Mouse (Mus musculus) urinary bladder, adult 18-20 months (tissue): ENCODE data around the gene Gabbr2.

ENCODE experiments used
- DNase-seq, 2 experiments: peaks; one replicate each; pipeline ENCODE4 v3.0.0; 2022; ENCODE audit warnings: low spot score in 2 of 2, mixed read lengths in 2 of 2

Gabbr2 gene

GRCm38 (mm10) chr4:46717156-46717555, 274.5 kb downstream of the Gabbr2 start:
- no peak for DNase-seq

DNA sequence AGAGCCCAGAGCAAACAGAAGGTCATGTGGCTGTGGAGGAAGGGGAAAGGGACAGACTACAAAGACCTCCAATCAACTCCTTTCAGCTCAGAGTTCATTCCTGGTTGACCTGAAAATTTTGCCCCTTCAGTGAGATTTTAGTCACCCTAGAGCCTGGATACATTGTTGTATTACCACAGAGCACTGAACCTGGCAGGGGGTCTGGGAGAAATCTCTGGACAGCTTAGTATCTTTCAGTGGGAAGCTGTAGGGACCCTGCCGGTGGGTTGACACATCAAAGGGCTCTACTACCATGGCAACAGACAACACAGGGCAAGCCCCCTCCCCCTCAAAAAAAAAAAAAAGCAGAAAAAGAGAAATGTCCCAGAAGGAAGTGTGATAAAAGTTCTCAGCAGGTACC, 275.3 kb downstream of the Gabbr2 start:
- DNase-seq: no peak

- no peak for DNase-seq
Measured at GRCm38 (mm10) chr4:46710523-46710922, 281.1 kb downstream of the Gabbr2 start.

DNA sequence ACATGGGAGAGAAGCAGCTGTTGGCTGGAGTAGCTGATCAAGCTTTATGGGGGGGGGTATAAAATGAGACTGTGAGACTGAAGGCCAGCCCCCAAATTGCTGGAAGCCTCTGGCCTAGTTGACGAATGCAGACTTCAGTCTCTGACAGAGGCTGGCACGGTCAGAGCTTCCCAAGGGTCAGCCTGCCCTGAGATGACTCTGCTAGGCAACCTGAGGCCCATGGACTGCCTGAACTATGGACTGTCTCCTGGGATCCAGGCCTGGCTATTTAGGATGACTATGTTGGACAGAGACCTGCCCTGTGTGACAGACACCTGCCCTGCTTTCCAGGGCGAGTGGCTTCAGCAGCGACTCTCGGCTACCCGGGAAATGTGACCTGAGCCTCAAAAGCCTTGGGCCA, 281.7 kb downstream of the Gabbr2 start:
- no peak for DNase-seq

DNA sequence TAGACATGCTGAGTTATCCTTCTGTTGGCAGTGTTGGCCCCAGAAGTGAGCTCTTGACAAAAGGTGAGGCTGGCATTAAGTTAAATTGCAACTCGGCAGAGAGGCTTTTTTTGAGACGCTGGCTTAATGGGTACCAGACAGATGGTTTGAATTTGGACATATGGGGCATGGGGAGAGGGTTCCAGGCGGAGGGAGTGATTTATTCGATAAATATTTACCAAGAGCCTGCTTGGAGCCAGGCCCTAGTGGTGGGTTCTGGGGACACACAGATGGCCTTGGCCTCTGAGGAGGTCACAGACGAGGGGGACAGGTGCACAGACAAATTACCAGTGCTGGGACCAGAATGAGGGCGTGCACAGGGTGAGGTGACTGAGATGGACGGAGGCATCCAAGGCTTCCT, 282.2 kb downstream of the Gabbr2 start:
- no peak for DNase-seq

DNA sequence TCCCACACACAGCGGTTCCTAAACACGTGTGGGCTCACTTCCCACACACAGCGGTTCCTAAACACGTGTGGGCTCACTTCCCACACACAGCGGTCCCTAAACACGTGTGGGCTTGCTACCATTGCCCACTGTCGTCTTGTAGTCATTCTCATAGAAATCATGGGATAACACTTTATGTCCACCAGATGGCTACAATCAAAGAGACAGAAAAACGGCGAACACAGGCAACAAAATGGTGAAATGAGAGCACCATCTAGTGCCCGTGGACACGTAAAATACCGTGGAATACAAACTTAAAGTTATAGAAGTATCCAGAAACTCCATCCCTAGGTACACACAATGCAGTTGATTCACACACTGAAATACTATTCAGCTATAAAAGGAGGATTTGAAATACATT, 285.9 kb downstream of the Gabbr2 start:
- no peak for DNase-seq

GRCm38 (mm10) chr4:46703146-46703545, 288.5 kb downstream of the Gabbr2 start:
- no peak for DNase-seq

DNA sequence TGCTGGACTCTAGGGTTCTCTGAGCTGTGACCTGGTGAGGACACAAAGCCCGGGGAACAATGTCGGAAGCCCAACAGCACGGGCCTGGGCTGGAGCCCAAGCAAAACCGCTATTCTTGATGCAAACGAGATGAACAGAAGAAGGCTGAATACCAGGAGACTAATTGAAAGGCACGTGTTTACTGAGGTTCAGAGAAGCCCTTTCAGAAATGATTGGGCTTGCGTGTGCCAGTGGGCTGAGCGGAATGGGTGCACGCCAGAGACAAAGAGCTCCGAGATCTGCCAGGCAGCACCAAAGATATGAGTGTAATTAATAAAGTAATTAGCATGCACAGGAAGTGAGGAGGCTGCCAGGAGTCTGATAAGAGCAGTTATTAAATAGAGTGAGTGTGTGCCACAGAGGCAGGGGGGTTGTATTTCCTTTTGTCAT, 291.4 kb downstream of the Gabbr2 start:
- no peak for DNase-seq

GRCm38 (mm10) chr4:46696467-46696866, 295.2 kb downstream of the Gabbr2 start:
- DNase-seq: no peak

- no peak for DNase-seq
Measured at GRCm38 (mm10) chr4:46690565-46690964, 301.1 kb downstream of the Gabbr2 start.

DNA sequence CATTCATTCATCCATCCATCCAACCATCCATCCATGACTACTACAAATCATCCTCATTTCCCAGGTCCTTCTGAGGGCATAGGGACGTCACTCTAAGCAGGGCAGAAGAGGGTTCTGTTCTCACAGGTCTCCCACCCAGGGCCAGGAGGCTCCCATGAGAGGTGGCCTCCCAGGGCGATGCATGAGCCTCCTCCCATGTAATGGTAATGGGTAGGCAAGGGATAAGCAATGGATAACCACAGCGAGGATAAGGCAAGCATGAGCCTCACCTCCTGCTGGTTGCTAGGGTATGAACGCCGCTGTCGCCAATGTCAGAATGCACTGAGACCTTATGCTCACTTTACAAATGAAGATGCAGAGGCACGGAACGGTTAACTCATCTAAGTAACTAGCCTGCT, 301.7 kb downstream of the Gabbr2 start:
- DNase-seq: no peak

- peak; percentile 20 to 49 for DNase-seq
Measured at GRCm38 (mm10) chr4:46689397-46690022, 302.2 kb downstream of the Gabbr2 start.

GRCm38 (mm10) chr4:46688213-46688832, 303.4 kb downstream of the Gabbr2 start:
- no peak for DNase-seq

GRCm38 (mm10) chr4:46684160-46684559, 307.5 kb downstream of the Gabbr2 start:
- no peak for DNase-seq

DNA sequence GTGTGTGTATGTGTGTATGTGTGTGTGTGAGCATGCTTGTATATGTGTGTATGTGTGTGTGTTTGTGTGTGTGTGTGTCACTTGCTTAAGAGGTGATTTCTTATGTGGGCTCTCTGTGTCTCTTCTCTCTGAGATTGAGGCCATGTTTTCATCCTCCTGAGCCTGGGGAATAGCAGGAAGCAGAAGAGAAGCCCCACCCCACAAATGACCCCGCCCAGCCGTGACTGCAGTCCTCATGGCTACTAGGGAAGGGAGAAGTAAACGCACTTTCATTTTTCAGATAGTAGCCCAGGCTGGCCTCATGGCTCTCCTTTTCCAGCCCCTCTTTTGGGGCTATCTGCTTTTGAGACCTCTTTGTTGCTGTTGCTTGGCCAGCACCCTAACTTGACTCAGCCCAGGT, 315.0 kb downstream of the Gabbr2 start:
- no peak for DNase-seq

- no peak for DNase-seq
Measured at GRCm38 (mm10) chr4:46675992-46676391, 315.7 kb downstream of the Gabbr2 start.

GRCm38 (mm10) chr4:46675272-46675785, 316.3 kb downstream of the Gabbr2 start:
- DNase-seq: no peak

GRCm38 (mm10) chr4:46668620-46669019, 323.1 kb downstream of the Gabbr2 start:
- DNase-seq: no peak

GRCm38 (mm10) chr4:46666420-46666819, 325.3 kb downstream of the Gabbr2 start:
- DNase-seq: no peak

DNA sequence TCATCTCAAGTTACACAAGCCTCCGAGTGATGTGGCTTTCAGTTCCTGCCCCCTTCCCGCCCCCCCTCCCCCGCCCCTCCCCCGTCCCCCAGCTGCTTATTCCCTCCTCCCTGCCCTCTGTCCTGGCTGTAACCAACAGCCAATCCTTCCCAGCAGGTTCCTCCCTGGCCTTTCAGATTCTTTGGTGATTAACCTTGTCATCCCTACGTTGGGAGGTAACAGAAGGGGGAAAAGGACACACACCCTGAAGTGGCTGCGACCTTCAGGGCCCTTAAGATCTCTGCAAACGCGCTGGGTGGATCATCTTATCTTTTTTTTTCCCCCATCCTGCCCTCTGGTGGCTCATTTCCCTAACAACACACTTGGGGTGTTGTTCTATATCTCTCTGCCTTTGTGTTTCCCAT, 326.3 kb downstream of the Gabbr2 start:
- DNase-seq: no peak

GRCm38 (mm10) chr4:46664123-46665009, 327.3 kb downstream of the Gabbr2 start:
- peak; percentile 26 to 38 for DNase-seq

DNA sequence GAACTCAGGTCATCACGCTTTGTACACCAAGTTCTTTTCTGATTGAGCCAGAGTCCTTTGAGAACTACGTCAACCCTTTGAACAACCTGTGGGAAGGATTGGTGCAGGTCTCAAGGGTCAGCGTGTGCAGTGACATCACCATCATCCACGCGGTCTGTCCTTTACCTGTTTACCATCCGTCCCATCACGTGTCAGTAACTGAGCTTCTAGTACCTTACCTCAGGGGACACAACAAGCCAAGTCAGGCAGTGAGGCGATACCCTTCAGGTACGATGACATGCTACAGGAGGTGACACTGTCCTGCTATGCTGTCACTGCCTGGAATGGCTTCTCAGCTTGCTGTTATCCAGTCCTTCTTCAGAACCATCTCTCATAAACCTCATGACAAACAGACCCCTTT, 330.2 kb downstream of the Gabbr2 start:
- no peak for DNase-seq
